Mouse (Mus musculus): ENCODE results near the gene Actr1b.

Gene Actr1b

DNA sequence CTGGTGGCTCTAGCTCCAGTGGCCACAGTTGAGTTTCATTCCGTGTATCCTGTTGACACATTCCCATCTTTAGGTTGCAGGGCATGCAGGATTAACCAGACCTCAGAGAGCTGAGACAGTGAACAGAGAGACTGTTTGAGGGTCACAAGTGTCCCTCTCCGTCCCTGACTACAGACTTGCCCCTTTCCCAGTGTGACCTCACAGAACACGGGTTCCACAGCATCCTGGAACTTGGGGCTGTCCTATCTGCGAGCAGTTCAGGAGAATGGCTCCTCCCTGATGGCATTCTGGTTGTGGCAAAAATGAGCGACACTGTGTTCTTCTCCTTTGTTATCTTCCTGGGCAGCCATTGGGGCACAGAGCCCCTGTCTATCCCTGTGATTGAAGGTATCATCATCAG lies at the start of gene Actr1b:
Gene Actr1b (minus strand): TSS at position 112 of the 400 bp plus-strand sequence.
- no peak for DNase-seq (ENCODE audit: low spot score)

DNA sequence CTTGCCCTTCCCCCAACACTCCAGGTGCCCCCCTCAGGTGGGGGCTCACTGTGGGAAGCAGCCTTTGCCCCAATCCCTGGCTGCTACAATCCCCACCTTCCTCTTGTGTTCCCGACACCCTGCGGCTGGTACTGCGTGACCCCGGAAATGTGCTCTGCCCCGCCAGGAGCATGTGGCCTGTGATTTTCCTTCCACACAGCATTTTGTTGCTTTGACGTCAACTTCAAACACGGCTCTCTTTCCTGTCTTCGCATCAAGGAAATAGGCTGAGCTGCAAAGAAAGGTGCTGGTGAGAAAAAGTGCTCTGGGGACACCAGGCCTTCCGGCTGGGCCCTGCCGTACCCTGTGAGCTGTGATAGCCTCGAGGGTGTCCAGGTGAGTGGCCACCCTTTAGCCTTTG lies 47.3 kb upstream of the Actr1b start, which contains the start of gene Zap70:
Gene Zap70 (plus strand): TSS at position 231 of the 400 bp plus-strand sequence.
- no peak for DNase-seq (ENCODE audit: low spot score)

DNA sequence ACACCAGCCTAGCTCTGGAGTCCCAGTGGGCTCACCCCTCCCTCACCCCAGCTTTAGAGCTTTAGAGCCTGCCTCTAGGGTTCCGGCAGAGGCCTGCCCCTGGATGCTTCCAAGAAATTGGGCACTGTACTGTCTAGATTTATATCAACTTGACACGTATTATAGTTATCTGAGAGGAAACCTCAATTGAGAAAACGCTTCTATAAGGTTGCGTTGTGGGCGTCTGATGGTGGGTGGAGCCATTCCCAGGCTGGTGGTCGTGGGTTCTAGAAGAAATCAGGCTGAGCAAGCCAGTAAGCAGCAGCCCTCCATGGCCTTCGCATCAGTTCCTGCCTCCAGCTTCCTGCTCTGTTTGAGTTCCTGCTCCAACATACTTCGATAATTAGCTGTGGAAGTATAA lies 46.8 kb upstream of the Actr1b start:
- DNase-seq (ENCODE audit: low spot score) = no peak

DNA sequence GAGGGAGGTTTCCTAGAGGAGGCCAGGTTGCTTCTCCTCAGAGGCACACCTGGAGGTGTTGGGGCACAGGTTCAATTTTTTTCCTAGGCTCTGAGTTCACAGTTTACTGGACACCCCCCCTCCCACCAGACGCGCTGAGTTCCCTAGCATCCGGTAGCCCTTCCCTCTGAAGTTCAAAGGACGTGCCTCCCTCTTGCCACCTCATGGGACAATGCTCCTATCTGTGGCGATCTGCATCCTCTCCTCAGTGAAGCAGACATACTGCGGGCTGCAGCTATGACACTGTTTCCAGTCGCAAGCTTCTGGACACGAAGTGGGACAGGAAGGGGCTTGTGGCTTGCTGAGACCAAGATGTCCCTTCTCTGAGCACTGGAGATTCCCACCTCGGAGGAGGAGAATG lies 46.2 kb upstream of the Actr1b start:
- DNase-seq (ENCODE audit: low spot score) = no peak

DNA sequence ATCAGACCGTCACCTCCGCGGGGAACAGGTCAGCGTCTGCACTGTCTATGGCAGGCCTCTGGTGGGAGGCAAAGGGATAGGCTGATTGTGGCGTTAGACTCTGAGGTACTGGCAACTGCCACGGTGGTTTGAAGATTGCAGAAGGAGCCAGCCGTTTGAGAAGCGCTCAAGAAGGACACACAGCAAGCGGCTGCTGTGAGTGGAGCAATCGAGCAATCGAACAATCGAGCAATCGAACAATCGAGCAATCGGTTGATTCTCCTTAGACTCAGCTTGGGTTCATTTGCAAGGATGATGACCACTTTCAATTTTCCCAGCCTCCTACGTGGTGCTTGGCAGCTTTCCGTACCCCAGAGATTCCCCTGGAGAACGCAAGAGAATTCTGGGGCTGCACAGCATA lies 44.9 kb upstream of the Actr1b start:
- no peak for DNase-seq (ENCODE audit: low spot score)

DNA sequence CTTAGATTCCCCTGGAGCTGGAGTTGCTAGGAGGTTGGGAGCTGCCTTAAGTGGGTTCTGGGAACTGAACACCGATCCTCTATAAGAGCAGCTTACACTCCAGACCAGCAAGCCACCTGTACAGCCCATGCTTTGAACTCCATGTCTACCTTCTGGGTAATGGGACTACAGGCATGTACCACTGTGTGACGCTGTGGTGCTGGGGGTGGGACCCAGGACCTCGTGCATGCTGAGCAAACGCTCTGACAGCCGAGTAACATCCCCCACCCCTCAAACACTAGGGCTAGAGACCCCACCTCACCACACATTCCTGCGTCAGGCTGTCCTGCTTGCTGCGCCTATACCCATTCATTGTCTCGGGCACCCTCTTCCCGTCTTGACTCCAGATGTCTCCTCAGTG lies 44.3 kb upstream of the Actr1b start:
- no peak for DNase-seq (ENCODE audit: low spot score)

DNA sequence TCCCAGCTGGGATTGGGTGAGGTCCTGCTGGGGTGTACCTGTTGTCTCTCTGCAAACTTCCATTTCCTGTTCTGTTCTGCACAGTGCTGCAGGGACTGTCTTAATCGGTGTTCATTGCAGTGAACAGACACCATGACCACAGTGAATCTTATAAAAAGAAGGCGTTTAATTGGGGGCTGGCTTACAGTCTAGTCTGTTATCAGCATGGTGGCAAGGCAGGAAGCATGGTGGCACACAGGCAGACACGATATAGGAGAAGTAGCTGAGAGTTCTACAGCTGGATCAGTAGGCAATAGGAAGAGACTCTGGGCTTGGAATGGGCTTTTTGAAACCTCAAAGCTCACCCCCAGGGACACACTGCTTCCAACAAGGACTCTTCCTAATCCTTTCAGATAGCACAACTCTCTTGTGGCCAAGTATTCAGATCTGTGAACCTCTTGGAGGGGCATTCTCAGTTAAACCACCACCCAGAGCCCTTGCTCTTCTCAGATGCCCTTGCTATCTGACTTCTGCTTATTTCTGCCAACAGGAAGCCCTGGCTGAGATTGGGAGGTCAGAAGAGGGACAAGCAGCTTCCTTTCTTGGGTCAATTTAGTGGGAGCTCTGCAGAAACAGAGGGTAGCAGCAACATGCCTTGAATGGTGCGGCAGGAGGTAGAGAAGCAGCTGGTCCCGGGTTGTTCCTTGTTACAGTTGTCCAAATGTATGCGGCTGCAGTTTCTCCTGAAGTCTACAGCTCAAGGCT lies 39.9 kb upstream of the Actr1b start:
- DNase-seq (ENCODE audit: low spot score) = no peak

DNA sequence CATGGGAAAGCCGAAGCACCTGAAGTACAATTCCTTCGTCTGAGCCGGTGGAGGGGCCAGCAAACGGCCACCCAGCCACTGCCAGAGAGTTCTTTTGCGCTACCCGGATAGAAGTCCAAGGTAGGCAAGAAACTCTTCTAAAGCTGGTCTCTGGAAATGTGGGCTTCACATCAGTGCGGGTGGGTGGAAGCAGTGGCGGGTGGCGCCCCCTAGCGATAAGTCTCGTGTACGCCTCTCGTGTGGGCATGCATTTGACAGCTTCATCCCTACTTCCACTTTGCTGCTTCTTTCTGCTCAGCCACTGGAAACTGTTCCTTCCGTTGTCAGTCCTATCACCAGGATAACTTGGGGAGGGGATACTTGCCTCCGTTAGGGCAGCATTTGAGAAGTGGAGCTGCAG lies 32.2 kb upstream of the Actr1b start:
- peak; percentile 71 for DNase-seq (ENCODE audit: low spot score)

DNA sequence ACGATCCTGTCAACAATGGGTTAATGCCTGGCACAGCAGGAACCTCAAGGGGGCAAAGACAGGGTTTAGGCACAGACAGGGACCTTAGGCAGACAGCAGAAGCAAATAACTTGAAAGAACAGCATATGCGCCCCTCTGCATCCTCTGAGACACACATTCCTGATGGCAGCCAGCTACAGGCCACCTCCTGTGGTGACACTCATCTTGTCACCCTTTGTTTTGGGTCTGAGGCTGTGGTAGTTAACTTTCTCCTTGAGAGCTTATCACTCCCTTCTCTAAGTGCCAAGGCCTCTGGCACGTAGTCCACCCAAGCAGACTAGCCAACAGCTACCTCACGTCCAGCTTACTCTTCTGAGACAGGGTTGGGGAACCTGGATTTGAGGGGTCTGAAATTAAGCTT lies 31.4 kb upstream of the Actr1b start:
- DNase-seq (ENCODE audit: low spot score) = no peak

DNA sequence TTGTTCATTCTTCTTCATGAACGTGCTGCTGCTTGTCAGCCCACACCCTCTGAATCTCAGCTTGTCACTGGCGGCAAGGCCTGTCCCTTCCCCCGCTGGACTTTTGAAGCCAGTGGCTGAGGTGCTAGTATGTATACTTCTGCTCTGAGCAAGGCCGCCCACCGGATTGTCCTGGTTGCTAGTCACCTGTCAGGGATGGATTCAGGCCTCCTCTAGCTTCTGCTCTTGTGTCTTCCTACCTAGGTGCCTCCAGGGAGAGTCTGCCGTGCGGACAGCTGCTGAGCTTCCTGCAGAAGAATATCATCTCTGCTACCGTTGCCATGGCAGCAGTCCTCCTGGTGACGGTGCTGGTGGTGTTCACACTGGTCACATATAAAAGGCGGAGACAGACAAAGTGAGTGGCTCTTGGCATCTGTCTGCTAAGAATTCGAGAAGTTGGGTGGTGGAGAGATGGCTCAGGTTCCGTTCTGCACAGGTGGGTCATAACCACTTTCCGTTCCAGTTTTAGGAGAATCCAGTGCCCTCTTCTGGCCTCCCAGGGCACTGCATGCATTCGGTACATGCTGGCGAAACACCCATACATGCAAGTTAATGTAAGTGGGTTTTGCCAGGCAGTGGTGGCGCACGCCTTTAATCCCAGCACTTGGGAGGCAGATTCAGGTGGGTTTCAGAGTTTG lies 30.2 kb upstream of the Actr1b start:
- peak; percentile 80 for DNase-seq (ENCODE audit: low spot score)

DNA sequence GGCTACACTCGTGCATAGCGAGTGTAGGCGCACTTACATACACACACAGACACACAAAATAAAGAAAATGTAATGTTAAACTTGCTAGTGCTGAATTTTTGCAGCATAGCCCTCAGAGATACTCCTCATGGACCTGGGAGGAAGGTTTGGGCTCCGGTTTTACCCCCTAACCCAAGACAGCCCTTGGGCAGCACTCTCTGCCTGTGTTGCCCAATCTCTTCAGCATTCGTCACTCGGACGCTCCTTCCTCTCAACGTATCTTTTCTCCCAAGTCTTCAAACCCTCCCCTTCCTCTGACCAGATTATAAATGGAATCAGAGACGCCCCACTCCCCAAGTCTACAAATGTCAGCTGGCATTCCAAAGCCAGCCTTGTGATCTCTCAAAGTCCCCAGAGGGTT lies 28.8 kb upstream of the Actr1b start:
- DNase-seq (ENCODE audit: low spot score) = no peak

DNA sequence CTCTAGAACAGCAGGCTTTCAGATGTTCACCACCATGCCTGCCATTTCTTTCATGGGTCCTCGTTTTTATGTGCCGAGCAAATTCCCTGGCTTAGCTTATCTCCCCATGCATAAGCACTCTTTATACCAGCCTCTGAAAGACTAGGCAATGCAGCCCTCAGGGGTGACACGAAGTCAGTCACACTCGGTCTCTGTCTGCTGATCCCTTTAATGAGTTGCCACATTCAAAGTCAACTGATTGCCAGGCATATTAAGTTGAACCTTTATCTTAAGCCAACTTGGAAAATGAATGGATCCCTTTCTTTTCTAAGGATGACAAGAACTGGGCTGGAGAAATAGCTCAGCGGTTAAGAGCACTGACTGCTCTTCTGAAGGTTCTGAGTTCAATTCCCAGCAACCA lies 25.0 kb upstream of the Actr1b start:
- DNase-seq (ENCODE audit: low spot score) = no peak

DNA sequence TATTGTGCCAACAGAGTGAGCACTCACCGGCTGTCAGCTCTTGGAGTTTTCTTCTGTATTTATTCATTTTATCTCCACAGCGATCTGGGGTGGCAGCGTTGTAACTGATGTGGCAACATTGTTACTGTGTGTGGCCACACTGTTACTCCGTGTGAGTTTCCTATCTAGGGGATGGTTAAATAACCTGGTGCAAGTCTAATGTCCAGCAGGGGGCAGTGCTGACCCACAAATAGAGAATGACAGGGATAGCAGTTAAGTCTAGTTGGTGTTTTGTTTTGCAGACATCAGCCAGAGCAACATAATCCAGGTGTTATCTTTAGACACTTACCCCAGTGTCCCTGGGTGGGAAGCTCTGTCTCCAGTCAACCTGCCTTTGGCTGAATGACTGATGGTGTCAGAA lies 23.1 kb upstream of the Actr1b start:
- peak; percentile 95 for DNase-seq (ENCODE audit: low spot score)

DNA sequence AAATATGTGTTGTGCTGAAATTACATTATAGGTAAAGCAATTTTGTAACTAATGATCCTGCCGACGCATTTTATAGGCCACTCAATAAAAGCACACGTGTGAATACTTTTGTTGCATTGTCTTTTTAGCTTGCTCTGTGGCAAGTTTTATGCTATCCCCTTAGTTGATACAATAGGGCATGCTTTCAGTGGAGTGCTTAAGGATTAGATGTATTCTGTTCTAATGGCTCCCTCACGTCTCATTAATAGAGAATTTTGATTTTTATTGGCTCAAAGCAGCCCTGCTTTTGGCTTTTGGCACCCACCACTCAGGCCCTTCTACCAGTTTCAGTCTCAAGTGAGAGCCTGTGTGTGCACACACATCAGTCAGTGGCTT lies 9.8 kb upstream of the Actr1b start:
- no peak for DNase-seq (ENCODE audit: low spot score)

DNA sequence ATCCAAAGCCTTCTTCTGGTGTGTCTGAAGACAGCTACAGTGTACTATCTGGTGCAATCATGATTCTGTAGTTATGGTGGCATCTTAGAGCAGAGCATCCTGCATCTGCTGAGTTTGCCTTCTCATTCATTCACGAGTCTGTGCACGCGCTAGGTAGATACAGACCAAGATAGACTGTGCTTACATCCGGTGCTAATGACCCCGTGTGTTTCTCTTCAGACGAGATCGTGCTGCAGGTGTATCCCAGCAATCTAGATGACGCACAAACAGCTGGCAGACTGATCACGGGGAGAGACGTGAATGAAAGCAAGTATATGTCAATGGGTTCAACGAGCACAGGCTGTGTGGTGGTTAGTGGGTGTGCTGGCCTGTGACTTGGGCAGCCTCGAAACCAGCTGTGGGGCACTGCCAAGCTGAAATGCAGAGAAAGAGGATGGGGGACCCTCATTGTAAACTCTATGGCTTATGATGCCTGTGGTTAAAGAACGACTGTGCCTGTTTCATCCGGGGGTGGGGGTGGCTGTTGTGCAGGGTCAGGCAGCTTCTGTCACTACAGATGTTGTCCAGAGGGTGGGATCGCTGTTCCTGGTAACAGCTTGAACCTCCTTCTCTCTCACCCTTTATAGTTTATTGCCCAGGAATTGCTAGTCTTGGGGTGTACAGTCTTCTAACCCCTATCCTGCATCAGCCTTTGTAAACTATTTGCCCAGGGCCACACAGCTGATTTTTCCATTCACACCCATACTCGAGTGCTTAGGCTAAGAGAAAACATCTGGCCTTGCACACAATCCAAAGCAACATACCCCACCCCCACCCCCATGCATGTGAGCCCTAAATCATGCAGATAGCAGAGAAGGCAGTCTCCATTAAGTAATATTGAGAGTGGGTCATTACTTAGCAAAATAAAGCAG lies 9.2 kb upstream of the Actr1b start:
- DNase-seq (ENCODE audit: low spot score) = no peak

DNA sequence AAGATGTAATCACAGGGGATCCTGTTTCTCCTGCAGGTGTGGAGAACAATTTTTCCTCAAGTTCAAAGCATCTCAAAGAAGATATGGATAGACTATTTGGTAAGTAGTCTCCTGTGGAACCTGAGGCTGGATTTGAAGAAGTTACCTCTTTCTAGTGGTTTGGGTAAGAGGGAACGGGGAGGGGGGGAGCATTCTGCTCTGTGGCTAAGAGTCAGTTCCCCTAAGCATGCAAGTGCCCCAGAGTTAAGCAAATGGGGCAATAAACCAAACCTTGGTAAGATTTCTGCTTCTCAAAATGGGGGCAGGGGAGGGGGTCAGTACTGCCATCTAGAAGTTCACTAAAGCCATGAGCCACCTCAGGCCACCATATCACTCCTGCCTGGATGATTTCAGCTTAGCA lies 4.6 kb upstream of the Actr1b start:
- DNase-seq (ENCODE audit: low spot score) = no peak

DNA sequence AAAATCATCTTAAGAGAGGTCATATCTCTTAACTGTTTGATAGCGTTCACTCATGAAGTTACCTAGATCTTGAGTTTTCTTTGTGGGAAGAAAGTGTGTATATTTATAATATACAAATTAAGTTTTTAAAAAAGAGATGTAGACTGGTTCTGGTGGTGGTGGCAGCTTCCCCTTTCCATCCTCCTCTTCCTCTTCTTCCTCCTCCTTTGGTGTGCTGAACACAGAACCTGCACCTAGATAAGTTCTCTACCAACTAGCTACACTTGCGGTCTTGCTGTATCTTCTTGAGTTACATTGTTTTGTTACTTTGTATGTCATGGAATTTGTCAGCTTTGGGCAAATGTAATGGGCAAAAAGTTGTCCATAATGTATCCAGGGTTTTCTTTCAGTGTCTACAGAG lies 3.1 kb downstream of the Actr1b start:
- DNase-seq (ENCODE audit: low spot score) = no peak

DNA sequence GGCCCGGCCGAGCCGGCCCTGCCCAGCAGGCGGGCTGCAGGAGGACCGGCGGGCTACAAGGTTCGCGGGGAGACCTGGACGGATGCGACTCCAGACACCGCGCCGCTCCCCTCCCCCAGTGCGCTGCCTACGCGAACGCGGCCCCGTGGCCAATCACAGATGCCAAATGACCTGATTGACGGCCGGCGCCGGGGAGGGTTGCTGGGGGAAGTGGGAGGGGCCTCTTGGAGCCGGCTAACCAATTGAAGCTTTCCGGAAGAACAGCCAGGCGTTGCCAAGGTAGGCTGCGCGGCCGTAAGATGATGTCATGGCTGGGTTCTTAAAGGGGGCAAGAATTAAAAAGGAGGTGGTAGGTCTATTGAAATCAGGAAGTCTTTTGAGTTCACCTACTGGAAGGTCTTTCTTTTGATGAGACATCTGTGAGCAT lies 4.4 kb downstream of the Actr1b start, which contains the start of gene 4933424G06Rik:
Gene 4933424G06Rik (plus strand): TSS at position 296 of the 427 bp plus-strand sequence.
- DNase-seq (ENCODE audit: low spot score) = peak; percentile 98

DNA sequence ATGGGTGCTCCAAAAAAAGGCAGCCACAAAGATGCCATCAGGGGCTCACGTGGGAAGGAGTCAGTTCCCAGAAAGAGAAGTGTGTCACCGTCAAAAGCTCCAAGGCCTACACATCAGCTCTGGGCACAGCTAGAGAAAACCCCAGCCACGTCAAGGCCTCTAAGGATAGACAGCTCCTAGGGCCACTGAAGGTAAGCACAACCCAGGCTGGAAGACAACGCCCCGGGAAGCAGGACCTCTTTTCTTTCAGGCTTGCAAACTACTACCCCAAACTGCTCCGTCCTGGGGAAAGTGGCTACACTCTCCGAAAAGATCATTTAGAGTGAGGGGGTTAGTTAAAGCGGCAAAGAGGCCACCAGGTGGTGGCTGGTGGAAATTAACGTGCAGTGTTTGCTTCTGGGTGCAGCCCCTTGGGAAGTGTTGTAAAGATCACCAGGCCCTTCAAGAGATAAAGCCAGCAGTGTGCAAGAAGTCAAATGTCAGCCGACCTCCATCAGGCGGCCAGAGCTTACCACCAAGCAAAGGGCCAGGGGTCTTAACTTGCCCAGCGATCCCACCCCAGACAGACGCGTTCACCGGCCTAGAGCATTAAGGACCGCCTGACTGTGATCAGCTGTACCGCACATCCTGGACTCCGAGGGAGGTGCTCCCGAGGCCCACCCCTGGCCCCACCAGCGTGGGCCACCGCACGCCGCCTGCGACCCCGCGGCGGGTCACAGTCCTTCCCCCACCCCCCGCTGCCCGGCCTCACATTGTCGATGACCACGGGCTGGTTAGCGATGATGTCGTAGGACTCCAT lies 5.0 kb downstream of the Actr1b start:
- peak; percentile 56 for DNase-seq (ENCODE audit: low spot score)

DNA sequence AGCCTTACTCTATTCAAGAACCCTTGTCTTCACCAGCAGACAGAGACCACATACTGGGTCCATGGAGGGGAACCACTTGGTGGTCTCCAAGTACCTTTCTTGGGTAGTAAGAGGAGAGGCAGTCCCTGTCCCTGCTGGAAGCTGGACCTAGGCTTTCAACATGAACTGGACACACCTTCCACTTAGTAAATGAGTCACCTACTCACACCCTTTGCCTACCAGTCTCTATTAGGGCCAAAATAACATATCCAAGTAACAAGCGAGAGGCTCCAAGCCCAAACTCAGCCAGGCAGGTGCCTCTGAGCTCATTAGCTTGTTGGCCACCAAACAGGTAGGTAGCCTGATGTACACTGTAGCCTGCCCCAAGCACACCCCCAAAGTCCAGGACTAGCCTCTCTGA lies 5.6 kb downstream of the Actr1b start:
- DNase-seq (ENCODE audit: low spot score) = no peak

DNA sequence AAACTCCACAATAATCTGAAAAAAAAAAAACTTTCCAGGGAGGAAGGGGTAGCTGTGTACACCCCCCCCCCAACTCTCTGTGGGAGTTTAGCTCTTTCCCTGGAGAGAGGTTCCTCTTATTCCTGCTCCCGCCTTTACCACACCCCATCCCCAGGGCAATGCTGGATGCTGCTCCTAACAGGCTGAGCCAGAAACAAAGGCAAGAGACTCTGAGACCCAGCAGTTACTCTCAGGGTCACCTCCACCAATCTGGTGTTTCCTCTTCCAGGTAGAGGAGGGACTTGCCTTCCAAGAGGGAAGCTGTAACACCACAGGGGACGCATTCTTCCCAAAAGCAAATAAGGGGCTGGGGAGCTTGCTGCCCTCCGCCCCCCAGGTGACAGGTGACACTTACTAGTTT lies 6.4 kb downstream of the Actr1b start:
- DNase-seq (ENCODE audit: low spot score) = no peak

DNA sequence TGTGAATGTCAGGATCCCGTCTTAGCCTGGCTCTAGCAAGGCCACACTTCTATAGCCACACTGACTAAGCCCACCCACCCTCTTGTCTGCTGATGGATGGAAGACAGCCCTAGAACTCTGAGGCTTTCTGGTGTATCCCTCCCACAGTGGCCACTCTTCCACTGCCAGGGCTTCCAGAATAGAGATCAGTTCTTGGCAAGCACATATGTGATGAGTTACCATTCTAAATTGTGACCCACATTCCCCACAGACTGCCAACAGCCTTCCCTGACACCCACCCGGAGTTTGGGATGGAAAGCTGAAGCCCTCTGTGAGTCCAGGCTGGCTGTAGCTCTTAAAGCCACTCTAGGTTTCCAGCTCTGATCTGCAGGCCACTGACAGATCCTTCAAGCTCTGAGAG lies 7.1 kb downstream of the Actr1b start:
- DNase-seq (ENCODE audit: low spot score) = no peak

All from retina, embryonic 14.5 days (tissue).